Mouse (Mus musculus) v-Abl transformed pro-B cells (cell line): Measurements from ENCODE around the gene Sema3a.
"Not testable (repeated sequence)": the region's sequence is repeated elsewhere in the genome, so short reads cannot be mapped to it uniquely, and the experiment has no call there.

Source experiments
- in situ Hi-C, 2 experiments: fragments of 400-800 bp; cut with MboI; formaldehyde crosslinking; loops; one replicate each; pipeline ENCODE4 v1.15.1; 2025; ENCODE audit not compliant: unreplicated experiment in 2 of 2

Sema3a gene

DNA sequence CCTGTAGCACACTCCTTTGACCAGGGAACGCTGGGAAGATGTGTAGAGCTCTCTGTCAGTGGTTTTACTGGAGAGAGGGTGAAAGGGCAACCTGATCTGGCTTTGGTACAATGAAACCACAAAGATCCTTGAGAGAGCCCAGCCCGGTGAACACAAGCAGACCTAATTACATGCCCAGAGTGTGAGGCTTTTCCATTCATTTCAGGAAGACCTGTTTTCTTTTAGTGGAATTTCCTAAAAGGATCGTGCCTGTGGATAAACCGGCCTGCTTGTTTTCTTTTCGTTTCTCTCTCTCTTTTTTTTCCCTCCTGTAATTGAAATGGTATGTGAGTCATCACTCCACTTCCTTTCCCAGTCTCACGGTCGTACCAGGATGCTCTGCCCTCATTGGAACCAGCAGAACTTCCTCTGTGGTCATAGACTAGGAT, 401.8 kb downstream of the Sema3a start:
- in situ Hi-C loops: no loop called here

DNA sequence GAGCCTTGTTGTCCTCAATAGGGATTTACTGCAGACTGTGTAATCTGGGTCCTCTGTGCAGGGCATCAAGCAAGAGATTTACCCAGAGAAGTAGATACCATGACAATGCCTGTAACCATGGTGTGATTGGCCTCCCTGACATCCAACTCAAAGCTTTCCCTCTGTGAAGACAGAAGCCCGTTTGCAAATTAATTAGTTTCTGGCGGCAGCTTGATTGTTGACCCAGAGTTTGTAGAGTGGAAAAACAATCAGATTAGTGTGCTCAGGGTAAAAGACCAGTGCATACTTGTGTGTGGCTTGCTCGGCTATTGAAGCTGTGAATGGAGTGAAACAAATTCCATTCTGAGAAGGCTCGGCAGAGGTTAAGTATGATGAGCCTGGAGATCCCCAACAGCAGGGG, 404.0 kb downstream of the Sema3a start:
- in situ Hi-C loops: no loop called here

DNA sequence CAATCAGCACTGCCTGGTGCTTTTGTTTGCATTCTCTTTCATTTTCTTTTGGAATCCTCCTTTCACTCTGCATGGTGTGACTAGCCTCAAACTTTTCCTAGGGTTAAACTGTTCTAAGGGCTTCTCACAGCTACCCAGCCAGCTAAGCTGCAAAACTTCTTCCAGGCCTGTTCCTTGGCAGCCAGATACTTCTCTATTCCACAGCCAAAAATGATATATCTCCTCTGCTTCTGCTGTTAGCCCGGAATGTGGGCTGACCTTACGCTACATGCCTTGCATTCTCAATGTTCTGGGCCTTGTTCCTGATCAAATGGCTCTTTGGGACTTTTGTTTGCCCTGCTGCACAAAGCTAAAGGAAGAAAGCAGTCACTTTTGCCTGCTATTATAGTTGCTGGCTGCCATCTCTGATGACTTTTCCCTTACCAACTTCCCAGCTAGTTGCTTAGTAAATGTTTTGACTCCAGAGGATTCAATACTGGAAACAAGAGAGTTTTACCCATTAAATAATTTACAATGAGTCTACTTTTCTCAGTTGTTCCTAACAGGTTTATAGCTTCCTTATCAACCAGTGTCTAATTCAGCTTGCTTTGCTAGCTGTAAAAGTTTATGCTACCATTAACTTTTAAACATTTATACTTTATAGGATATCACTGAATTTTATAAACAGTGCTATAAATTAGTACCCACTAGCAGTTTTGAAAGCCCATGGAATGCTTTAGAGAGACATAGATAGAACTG, 422.4 kb downstream of the Sema3a start:
- in situ Hi-C loops: no loop called here

DNA sequence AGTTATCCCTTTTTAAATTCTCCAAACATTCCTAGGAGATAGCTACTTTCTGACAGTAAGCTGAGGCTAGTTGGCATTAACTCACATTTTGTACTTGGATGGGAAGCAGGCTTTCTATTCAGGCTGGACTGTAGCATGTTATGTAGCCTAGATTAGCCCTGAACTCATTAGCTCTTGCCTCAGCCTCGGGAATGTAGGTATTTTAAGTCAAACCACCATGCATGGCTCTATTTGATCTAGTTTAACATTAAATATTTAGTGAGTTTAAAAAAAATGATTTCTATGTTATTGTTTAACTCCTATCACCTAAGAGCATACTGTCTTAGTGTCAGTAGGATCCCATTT, 423.0 kb downstream of the Sema3a start:
- in situ Hi-C loops: no loop called here

DNA sequence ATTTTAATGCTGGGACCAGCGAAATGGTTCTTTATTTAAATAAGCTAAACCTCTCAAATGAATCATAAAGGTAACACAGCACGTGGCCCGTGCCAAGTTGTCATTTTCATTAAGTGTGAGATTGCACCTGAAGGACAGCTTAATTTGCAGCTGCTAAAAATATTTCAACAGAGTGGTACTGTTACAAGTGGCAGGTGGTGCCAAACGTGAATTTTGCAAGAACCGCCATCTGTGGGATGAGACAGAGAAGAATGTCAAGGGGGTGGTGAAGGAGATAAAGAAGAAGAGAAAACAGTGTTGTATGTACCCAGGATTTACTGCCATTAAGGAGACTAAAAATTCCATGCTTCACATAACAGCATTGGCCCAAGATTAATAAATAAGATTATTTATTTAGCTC, 423.9 kb downstream of the Sema3a start:
- in situ Hi-C loops: no loop called here

DNA sequence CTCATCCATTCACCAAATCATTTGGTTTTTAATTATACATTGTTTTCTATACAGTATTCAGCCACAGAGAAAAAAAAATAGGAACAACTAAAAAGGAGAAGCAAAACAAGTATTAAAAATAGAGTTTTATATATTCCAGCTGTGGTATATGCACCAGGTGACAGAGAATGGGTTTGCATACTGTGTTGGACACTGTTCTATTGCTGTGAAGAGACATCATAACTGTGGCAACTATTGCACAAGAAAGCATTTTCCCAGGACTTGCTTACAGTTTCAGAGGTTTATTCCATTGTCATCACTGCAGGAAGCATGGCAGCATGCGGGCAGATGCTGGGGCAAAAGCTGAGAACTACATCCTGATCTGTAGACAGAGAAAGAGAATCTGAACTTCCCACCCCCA, 425.7 kb downstream of the Sema3a start:
- in situ Hi-C loops: no loop called here

DNA sequence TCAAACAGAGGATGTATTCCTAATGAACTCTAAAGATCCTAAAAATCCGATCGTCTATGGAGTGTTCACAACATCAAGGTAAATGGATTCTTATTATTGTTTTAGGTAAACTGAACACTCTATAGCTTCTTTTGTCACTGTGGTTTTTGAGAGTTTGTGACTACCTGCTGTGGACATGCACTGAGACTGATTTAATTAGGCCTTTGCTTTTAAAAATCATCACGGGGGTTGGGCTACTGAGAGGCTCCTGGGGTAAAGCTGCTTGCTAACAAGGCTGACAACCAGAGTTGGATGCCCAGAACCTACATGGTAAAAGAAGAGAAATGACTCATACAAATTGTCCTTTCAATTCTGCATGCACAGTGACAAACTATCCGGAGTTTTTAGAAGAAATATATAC, 432.0 kb downstream of the Sema3a start:
- in situ Hi-C loops: no loop called here

DNA sequence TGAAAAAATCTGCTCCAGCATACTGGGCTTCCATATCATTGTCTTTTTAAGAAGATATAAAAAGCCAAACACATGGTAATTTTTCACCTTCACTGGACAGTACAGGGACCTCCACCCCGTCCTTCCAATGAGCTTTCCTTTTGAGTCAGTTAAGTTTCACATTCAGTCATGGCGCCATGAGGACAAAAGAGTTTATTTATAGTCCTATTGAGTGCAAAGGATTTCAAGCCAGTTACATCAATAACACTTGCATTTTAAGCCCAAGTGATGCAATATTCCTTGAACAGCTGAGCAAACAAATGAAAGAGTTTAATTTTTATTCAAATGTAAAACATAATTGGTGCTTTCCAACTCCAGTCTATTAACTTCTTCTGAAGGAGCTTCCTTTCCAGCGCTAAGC, 448.7 kb downstream of the Sema3a start:
- in situ Hi-C loops: no loop called here

DNA sequence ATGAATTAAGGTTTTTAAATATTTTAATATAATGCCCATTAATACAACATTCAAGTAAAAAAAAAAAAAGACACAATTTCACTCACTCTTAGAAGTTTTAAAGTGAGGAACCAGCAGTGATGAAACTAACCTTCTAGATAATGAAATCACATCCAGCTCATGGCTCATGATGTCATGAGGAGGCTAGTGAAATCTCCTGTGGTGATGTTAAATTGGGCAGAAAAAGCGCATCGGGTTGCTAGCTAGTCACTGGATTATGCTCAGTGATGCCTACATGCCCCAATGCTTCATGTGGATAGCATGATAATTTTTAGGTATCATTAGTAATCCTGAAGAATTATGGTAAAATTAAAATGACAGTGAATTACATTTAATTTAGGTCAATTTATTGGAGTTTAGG, 453.9 kb downstream of the Sema3a start:
- in situ Hi-C loops: no loop called here

DNA sequence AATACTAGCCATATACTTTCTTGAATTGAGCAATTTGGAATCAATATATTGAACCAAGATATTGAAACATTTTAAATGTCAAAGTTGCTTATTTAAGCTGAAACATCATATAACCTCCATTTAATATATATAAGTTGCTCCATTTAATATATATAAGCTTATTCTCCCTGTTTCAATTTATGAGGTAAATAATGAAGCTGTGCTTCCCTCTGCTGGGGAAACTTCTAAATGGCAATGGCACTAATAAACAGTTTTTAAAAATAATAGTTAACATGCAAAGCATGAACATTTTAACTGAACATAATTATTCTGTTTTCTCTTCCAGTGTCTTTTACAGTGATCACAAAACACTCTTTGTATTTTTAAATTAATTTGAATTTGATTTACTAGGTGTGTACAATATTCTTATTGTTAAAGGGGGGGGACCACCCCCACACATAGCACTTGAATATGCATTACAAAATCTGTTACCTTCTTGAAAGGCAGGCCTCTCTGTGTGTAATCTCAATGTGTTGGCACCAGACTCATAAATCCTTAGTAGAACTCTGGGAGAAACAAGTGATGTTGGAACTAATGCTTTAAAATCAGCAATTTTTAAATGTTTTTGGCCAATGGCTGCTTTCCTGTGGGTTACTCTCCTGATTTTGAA, 460.5 kb downstream of the Sema3a start:
- in situ Hi-C loops: loop anchor here (5.0 kb wide), 1 partner anchor 1023 kb away; no protein-coding TSS in a partner anchor

DNA sequence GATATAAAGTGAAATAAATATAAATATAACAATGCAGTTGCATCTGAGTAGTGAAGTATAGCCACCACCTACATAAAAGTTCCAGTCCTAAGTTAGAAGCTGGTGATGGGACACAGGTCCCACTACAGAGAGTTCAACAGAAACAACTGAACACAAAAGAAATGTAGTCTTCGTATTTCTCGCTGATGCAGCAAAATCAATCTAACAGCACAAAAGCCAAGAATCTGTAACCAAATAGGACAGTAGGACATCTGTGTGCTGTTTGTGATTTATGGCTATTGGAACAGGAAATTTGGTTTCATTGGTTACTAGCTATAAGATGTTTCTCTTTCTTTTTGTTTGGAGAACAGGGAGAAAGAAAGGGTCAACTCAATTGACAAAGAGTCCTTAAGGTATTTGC, 469.2 kb downstream of the Sema3a start:
- in situ Hi-C loops: no loop called here

DNA sequence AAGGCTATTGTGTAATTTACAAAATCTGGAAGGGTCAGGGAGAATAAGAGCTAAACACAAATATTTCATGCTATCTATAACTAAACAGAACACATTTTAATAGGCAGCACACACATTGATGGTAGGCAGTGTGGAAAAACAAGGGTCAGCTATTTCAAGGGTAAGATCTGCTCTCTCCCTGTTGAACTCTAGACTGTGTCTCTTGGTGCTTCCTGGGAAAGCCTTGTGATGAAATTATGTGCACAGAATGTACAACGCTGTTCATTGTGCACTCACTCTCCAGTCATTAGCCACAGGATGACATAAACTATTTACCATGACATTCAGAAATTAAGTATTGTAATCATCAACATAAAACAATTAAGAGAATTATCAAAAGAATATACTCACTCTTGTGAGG, 486.4 kb downstream of the Sema3a start:
- in situ Hi-C loops: no loop called here

DNA sequence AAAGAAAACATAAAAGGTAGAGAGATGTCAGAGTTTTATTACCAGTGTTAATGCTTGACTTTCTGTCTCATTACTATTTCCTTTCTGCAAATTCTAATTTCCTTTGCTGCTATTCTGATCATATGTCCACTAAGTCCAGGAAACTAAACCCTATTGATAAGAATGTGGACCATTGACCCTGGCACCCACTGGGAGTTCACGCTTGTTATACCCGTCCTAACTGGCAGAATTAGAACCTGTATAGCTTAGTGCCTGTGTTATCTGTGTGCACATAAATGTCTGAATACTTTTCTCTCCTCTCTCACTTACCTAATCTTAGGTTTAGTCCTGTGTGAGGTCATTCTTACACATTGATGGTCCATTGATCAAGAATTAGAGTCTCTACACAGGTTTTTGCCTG, 486.9 kb downstream of the Sema3a start:
- in situ Hi-C loops: no loop called here

DNA sequence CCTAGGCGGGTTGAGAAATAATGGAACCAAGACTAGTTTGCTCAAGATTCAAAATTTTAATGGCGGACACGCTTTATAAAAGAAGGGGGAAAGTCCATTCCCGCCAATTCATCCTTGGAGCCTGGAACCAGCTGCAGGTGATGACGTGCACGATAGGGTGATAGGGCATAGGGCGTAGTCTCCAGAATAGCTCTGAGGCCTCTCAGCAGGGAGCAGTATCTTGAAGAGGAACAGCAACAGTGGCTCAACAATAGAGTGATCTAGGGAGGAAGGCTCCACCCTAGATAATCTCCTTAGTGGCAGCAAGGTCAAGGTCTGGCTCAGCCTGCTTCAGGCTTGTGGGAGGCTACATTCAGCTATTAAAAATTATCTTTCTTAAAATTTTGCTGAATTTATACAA, 489.4 kb downstream of the Sema3a start:
- in situ Hi-C loops: not testable (repeated sequence)

DNA sequence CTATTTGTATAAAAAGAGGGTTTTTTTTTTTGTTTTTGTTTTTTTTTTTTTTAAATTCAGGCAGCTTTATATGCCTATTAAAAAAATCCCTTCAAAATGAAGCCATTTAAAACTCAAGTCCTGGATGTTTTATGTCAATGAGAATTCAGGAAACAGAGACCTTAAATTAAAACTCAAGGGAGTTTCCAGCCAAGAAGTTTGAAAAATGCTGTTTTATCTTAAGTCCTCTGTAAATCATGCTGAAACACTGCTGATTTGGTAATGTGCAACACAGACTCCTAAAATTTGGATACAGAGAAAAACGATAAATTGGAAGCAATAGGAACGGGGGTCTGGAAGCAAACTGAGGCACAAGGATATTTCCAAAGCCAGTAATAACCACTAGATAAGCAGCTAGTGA, 490.7 kb downstream of the Sema3a start:
- in situ Hi-C loops: no loop called here

DNA sequence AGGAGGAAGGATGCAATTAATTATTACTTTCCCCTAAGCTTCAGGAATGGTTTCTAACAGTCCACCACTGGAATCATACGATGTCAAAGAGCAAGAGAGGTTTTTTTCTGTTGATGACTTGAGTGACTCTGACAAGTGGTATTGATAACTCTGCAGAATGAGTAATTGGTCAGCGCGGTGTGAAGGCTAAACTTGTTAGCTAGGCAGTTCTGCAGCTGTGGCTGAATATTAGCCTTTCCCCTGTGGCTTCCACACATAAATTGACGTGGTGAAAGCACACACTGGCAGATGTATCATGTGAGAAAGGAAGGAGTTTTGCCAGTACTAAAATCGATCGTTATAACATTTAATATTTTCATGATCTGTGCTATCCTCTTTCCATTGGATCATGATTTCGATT, 497.4 kb downstream of the Sema3a start:
- in situ Hi-C loops: no loop called here

DNA sequence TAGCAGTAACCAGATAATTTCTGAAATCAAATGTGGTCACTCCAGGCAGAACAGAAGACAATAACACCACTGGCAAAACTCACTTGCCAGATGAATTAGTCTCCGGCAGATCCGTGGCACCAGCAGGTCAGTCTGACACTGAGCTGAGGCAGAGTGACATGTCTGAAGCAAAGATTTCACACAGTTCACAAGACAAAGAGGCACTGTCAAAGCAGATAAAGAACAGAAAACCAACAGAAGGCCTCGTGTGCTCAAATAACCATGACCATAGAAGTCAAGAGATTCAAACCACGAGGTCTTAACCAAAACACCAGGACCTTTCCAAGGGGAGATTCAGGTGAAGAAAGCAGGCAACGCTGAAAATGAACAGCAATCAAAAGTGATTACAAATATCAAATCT, 499.5 kb downstream of the Sema3a start:
- in situ Hi-C loops: loop anchor here (5.0 kb wide), 2 partner anchors 1062 to 1597 kb away; no protein-coding TSS in a partner anchor

DNA sequence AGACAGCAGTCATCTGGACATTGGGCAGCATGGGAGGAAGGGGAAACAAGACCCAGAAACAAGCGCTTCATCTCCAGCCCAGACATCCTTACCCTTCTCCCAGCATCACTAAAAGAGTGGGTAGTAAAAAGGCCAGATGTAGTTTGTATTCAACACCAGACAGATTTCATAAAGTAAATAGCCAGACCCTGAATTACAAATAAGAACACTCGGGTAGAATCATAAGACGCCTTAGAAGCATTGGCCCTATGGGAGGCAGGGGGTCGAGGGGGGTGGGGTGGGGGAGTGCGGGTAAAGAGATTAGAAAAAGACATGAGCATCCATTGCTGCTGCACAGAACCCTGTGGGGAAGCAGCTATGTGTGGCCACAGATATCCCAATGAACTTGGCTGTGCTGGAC, 500.9 kb downstream of the Sema3a start:
- in situ Hi-C loops: loop anchor here (5.0 kb wide), 2 partner anchors 1064 to 1599 kb away; no protein-coding TSS in a partner anchor

DNA sequence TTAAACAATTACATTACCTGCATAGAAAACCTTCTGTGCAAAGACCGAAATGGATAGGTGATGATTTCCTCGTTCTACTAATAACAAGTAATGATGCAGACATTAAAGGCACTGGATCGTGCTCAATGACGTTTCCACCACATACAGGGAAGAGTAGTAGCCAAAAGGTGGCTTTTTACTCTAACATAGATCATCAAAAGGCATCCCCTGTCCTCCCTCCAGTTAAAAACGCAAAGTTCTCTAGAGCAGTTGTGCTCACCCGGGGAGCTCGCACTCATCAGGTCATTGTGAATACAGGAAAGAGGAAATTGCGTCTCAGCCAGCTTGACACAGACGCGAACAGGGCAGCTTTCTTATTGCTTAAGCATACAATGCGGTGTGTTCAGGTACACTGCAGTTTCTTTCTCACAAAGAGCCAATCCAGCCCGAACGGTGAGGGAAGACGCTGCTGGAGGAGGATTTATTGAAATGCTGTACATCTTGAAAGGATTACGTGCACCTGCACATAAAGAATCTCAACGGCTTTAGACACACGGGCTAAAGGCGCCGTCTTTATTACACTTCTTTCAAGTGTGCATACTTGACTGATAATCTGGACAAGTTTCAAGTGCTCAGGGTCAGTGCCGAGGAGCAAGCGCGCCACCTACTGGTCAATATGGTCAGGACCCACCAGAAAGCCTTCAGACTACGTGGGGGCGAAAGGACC, 503.5 kb downstream of the Sema3a start:
- in situ Hi-C loops: loop anchor here (5.0 kb wide), 2 partner anchors 1066 to 1601 kb away; no protein-coding TSS in a partner anchor

DNA sequence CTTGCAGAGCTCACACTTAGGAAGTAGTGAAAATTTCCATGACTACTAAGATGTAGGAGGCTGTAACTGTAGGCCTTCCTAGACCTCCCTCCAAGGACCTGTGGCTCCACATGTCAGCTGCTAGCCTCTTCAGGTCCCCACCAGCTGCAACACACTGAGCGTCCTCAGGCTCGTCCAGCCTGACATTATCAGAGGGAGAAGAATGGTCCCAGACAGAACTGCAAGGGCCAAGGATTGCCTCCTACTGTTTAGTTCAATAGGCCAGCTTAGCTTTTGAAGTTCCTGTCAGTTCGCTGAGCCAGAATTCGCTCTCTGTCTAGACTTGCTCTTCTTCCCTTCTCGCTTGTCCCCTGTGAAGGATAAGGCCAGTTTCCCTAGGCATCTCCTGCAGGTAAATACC, 504.7 kb downstream of the Sema3a start:
- in situ Hi-C loops: loop anchor here (5.0 kb wide), 2 partner anchors 1068 to 1603 kb away; no protein-coding TSS in a partner anchor

DNA sequence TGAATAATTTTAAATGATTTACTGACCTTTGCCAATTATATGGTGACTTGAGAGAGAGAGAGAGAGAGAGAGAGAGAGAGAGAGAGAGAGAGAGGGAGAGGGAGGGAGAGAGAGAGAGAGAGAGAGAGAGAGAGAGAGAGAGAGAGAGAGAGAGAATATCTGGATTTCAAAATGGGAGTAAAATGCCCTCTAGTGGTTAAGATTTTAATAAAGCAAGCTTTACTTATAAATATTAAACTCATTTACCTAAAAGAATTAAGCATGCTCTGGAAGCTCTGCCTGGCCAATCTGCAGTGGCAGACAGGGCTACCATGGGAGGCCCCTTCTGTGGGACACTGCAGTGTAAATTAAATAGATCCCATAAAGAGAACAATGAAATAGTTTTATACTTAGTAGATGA, 505.5 kb downstream of the Sema3a start:
- in situ Hi-C loops: no loop called here
